Mouse (Mus musculus) large intestine, adult 2 months (tissue): ENCODE data around the gene Myh10. TPM values are rescaled to one million over a fixed set of nuclear protein-coding genes. Genes with fewer than 3 reads are reported as not detected.

Experiments
- DNase-seq: peaks from one replicate; pipeline ENCODE4 v3.0.0-alpha.2; 2012; ENCODE audit warnings: low read depth, low spot score
- WGBS: fragments of 180-500 bp; shearing (Covaris S2); methylation state at CpG from one replicate; pipeline ENCODE4 v1.1.7; 2018; 5-methylcytosine and 5-hydroxymethylcytosine counted together
- polyA plus RNA-seq: library from polyadenylated mRNA; depleted of rRNA; stranded (reverse); fragments of >200 nt; gene quantifications from 2 replicates; pipeline ENCODE4 v1.2.3, GENCODE M21; 2012; rRNA removed

Gene Myh10
- polyA plus RNA-seq: 4.8 and 5.5 TPM in 2 replicates

GRCm38 (mm10) chr11:68691321-68692009, at the start of gene Myh10:
Gene Myh10 (plus strand): TSS chr11:68691559.
- WGBS: under 1% methylated on average over 51 of the region's 51 CpGs

DNA sequence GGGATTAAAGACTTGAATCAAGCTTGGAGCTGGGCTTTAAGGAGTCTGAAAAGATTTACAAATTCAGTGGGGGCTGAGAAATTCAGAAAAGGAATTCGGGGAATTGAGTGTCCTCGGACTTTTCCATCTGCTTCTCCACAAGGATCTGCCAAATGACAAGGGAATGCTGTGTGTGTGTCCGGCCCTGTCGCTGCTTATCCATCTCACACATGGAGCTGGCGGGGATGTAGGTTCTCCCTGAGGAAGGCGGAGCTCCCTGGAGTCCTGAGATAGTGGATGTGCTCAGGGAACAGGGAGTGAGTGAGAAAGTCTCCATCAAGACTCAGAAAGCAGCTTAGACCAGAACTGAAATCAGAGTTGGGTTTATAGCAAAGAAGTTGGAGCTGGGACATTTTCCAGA, 46.6 kb upstream of the Myh10 start:
- 66% methylated on average over 6 of the region's 6 CpGs for WGBS
- DNase-seq: no peak

More at GRCm38 (mm10) chr11:68691321-68692009, at the start of gene Myh10:
- peak; percentile 93 for DNase-seq

GRCm38 (mm10) chr11:68647808-68648207, 43.6 kb upstream of the Myh10 start:
- no peak for DNase-seq
- WGBS: 53% methylated on average over 5 of the region's 5 CpGs

GRCm38 (mm10) chr11:68648385-68649148, 42.8 kb upstream of the Myh10 start:
- no peak for DNase-seq
- WGBS: 58% methylated on average over 16 of the region's 16 CpGs

- DNase-seq: no peak
- 43% methylated on average over 2 of the region's 2 CpGs for WGBS
These were observed 39.8 kb upstream of the Myh10 start for GRCm38 (mm10) chr11:68651518-68651917.

- no peak for DNase-seq
- WGBS: 81% methylated on average over 1 of the region's 1 CpGs
These were observed 35.8 kb upstream of the Myh10 start for GRCm38 (mm10) chr11:68655524-68655923.

- no peak for DNase-seq
- WGBS: 41% methylated on average over 6 of the region's 6 CpGs
These were observed 34.3 kb upstream of the Myh10 start for GRCm38 (mm10) chr11:68656887-68657685.

GRCm38 (mm10) chr11:68657811-68658210, 33.5 kb upstream of the Myh10 start:
- DNase-seq: no peak
- 44% methylated on average over 9 of the region's 9 CpGs for WGBS

DNA sequence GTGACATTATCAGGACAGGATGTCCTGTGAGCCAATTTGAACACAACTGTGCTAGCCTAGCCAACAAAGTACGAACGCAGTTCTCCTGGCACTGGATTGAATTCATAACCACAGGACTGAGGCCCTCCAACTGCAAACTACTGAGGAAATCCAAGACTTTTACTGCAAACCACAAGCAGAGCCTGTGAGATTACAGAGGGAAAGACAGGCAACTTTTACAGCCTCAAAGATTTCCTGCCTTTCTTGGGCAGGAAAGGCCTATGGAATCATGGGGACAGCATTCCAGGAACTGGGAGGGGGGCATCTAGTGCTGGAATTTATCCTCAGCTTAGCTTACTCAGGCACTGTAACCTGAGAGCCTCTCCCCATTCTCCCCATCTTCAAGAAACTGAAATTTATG, 26.0 kb upstream of the Myh10 start:
- no peak for DNase-seq
- WGBS: 49% methylated on average over 2 of the region's 2 CpGs

- 41% methylated on average over 2 of the region's 2 CpGs for WGBS
- DNase-seq: no peak
These were observed 25.1 kb upstream of the Myh10 start for GRCm38 (mm10) chr11:68666210-68666609.

DNA sequence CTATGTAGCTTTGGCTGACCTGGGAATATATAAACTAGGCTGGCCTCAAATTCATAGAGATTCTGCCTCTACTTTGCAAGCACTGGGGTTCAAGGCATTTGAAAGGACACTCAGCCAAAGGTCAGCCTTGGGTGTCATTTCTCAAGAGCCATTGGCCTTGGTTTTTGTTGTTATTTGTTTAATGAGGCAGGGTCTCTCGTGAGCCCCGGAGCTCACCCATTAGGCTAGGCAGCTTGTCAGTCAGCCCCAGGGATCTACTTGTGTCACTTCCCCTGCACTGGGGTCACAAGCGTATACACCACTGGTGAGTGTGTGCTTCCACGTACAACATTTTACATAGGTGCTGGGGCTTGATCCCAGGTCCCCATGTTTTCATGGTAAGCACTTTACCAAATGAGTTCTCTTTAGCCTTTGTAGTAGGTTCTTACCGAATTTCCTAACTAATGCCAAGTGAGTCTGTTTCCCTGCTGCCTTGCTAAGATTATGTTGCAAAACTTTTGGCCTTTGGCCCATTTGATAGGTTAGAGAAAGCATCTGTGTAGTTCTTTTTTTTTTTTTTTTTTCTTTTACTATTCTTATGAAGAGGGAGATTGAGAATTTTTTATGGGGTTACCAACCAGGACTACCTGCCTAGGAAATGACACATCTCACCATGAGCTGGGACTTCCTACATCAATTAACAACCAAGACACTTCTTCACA, 18.9 kb upstream of the Myh10 start:
- WGBS: 66% methylated on average over 5 of the region's 5 CpGs
- DNase-seq: no peak

DNA sequence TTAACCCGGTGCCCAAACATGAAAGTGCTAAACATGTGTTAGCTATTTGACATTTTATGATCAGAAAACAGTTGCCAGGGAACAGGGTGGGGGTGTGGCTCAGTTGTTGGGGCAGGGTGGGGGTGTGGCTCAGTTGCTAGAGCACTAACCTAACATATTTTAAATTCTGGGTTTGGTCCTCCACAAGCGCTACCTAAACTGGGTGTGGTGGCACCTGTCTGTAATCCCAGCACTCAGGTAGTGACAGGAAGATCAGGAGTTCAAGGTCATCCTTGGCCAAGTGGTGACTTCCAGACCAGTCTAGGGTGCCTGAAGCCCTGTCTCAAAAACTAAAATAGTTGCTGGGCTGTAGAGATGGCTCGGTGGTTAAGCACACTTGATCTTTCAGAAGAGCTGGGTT, 17.3 kb upstream of the Myh10 start:
- DNase-seq: peak; percentile 14
- 41% methylated on average over 3 of the region's 3 CpGs for WGBS

DNA sequence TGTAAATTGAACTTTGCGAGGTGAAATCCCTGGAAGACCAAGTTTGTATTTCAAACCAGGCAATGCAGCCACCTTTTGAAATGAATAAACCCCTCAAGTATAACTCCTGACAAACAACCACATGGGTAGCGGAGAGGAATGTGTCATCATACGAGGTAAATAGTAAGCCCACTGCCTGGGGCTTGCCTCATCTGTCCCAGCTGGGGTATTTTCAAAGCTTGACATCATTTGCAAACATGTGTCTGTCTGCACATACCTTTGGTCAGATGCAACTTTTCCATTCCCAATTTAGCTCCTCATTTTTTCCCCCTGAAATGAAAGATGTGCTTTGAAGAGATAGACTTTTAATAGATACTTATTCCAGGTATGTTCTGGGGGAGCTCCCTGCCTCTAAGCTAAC, 16.7 kb upstream of the Myh10 start:
- WGBS: 60% methylated on average over 3 of the region's 3 CpGs
- no peak for DNase-seq

DNA sequence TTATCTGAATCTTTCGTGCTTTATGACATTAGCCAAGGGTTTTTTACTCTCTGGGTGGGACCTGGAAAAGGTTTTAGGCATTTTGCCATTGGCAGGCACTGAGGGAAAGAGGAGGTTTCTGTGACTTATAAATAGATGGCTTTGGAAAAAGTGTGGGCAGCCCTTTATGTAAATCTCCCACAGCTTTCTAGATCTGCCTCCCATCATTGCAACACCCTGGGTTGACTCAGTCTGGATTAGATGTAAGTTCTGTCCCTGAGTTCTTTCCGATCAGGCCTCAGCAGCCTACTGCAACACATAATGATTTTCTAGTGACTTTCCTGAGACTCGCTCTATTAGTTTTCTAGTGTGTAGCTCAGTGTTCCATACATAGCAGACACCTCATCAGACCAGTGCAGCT, 16.1 kb upstream of the Myh10 start:
- 40% methylated on average over 3 of the region's 3 CpGs for WGBS
- DNase-seq: no peak

DNA sequence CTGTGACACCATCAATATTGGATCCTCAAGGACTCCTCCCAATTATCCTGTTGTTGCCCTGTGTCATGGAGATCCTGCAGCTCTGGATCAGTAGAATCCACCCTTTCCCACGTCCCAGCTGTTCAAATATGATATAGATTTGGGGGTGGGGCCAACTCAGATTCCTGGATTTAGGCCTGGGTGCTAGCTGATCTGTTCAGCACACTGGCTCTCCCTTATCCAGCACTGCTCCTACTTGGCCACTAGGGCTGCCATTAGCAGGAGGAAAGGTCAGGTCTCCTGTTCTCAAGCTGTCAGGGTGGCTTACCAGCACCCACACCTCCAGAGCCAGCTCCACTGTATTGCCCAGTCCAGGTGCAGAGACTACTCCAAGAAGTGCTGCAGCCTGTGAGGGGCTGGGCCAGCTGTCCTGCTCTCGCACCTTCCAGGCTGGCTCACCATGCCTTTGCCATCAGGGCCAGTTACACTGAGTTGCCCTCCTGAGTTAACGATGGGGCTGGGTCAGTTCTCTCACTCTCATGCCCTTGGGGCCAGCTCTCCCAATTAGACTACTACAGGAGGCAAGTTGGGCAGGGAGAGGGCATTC, 10.0 kb upstream of the Myh10 start:
- no peak for DNase-seq
- WGBS: 71% methylated on average over 3 of the region's 3 CpGs

GRCm38 (mm10) chr11:68682136-68682806, 9.1 kb upstream of the Myh10 start:
- no peak for DNase-seq
- WGBS: 78% methylated on average over 8 of the region's 8 CpGs

DNA sequence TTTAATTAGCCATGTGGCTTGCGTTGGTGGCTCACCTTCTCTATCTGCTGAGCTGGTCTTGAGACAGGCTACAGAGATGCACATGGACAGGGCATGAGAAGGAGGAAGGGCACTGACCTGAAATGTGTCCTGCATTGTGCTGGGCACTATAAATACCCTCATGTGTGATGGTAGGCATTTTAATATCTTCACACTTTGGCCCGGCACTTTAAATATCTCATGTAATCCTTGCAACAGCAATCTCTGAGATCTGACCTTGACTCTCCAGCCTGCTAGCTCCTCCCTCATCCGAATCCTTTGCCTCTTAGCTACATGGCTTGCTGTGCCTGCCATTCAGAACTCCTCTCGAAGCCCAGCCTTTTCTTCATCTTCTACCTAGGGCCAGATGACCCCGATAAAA, 5.4 kb upstream of the Myh10 start:
- 79% methylated on average over 5 of the region's 5 CpGs for WGBS
- DNase-seq: no peak

GRCm38 (mm10) chr11:68689304-68689703, 2.1 kb upstream of the Myh10 start:
- 71% methylated on average over 1 of the region's 1 CpGs for WGBS

GRCm38 (mm10) chr11:68690465-68690864, 894 bp upstream of the Myh10 start:
- WGBS: 59% methylated on average over 5 of the region's 5 CpGs
- no peak for DNase-seq

More at GRCm38 (mm10) chr11:68689304-68689703, 2.1 kb upstream of the Myh10 start:
- no peak for DNase-seq
